Mouse (Mus musculus) urinary bladder, postnatal 25 days (tissue): ENCODE measurements around the gene Zfp820.
"Not testable (repeated sequence)": the region's sequence is repeated elsewhere in the genome, so short reads cannot be mapped to it uniquely, and the experiment has no call there.

Experiments used
- DNase-seq: peaks from one replicate; pipeline ENCODE4 v3.0.0; 2022; ENCODE audit warnings: low spot score

Zfp820 gene

DNA sequence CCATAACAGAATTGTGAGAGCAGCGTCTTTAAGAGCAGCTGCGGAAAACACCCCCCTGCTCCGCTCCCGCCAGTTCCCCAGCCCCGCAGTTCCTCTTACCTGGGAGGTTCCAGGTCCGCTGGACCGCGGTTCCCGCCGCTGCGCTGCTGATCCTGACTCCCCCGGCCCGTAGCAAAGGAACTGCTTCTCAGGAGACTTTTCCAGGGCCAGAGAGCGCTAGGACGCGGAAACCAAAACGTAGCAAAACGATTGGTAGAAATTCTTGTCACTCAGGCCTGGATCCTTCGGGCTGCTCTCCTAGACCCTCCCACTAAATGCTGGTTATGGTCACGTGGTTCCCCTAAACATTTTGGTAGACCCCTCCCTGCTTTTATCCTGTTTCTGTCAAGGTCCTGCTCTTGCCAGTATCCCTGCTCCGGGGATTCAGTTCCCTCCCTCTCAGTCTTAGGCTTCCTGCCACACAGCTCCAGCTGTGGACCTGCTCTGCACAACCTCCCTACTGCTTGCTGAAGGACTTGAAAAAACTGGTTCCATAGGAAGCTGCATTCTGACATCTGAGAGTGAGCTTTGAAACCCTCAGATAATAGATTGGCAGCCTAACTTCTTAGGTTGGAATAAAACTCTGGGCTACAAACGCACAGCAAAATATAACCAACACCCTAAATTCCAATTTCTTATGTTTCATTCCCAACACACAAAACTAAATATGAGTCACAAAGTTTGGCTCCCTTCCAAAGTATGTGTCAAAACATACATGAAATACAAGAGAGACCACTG, at the start of gene Zfp820:
Zfp820 (minus strand) TSS at position 228 of the 777 bp plus-strand sequence.
- peak; percentile 39 for DNase-seq

DNA sequence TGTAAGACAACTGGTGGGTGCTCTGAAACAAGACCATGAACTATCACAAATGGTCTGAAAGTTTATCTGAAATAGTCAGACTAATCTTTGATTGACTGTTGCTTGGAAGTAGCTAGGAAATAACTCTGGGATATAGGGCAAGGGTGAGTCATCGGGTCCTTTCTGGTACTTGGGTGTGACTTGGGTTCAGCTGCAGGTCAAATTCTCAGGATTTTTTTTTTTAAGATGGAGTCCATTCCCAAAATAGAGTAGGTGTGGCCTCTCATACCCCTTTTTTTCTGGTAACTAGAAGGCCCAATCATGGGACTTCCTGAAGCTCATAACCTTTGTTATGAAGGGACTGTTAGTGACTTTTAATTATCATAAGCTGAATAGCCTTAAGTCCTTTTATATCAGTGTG, 25.7 kb upstream of the Zfp820 start:
- no peak for DNase-seq

DNA sequence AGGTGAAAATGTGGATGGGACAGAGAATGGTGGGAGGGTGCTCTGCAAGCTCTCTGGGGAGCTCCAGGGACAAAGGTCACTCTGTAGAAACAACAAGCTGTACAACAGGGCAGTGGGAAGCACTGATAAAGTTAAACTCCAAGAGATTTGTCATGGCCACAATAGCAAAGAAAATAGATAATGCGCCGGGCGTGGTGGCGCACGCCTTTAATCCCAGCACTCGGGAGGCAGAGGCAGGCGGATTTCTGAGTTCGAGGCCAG, 680 bp upstream of the Zfp820 start:
- DNase-seq: not testable (repeated sequence)

DNA sequence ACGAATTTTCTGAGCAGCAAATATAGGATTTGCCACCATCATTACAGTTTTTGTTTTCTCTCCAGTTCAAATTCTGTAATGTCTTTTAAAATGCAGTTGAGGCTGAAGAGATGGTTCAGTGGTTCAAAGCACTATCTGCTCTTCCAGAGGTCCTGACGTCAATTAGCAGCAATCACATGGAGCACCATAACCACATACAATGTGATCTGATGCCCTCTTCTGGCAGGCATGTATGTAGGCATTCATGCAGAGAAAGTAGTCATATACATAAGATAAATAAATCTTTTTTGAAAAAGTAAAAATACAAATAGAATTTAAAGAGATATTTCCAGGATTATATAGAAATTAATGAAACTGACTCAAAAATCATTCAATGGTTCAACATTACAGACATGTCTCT, 7.1 kb downstream of the Zfp820 start:
- no peak for DNase-seq

GRCm38 (mm10) chr17:21801373-21801772, 44.2 kb downstream of the Zfp820 start:
- not testable (repeated sequence) for DNase-seq

- no peak for DNase-seq
Observed at GRCm38 (mm10) chr17:21792256-21792655, 53.3 kb downstream of the Zfp820 start.

GRCm38 (mm10) chr17:21770336-21770735, 75.2 kb downstream of the Zfp820 start:
- DNase-seq: no peak
